Mouse (Mus musculus) CH12.LX (cell line): ENCODE measurements around the gene Pqlc2.

ENCODE experiments used
- BHLHE40 ChIP-seq: IDR thresholded peaks from 2 replicates; pipeline ENCODE4 v1.6.1; 2011; ENCODE audit warnings: mild to moderate bottlenecking, low read depth, low read length, improper control_type of control experiment
- CHD1 ChIP-seq: IDR thresholded peaks from 2 replicates; pipeline ENCODE4 v1.6.1; 2012; ENCODE audit warnings: low read depth, low read length, improper control_type of control experiment, inconsistent platforms
- CTCF ChIP-seq, 2 experiments: IDR thresholded peaks in 1 of 2; conservative IDR thresholded peaks in 1 of 2; 2 replicates each; pipeline ENCODE4 v1.5.1; 2011 to 2012; ENCODE audit warnings: low read depth in 2 of 2, low read length in 2 of 2, improper control_type of control experiment in 1 of 2, inconsistent platforms in 1 of 2, mild to moderate bottlenecking in 1 of 2, moderate library complexity in 1 of 2
- GABPA ChIP-seq: IDR thresholded peaks from 2 replicates; pipeline ENCODE4 v1.6.1; 2012; ENCODE audit warnings: low read depth, low read length, improper control_type of control experiment, inconsistent platforms; ENCODE audit not compliant: insufficient replicate concordance
- NELFE ChIP-seq: IDR thresholded peaks from 2 replicates; pipeline ENCODE4 v1.6.1; 2011; ENCODE audit warnings: low read depth, low read length, improper control_type of control experiment
- POLR2A ChIP-seq: IDR thresholded peaks from 2 replicates; pipeline ENCODE4 v1.6.1; 2011; ENCODE audit warnings: low read depth, mild to moderate bottlenecking, improper control_type of control experiment, low read length
- SMC3 ChIP-seq: IDR thresholded peaks from 2 replicates; pipeline ENCODE4 v1.6.1; 2011; ENCODE audit warnings: low read depth, low read length, improper control_type of control experiment
- ZC3H11A ChIP-seq: IDR thresholded peaks from 2 replicates; pipeline ENCODE4 v1.6.1; 2012; ENCODE audit warnings: low read depth, mild to moderate bottlenecking, inconsistent platforms, low read length, improper control_type of control experiment

DNA sequence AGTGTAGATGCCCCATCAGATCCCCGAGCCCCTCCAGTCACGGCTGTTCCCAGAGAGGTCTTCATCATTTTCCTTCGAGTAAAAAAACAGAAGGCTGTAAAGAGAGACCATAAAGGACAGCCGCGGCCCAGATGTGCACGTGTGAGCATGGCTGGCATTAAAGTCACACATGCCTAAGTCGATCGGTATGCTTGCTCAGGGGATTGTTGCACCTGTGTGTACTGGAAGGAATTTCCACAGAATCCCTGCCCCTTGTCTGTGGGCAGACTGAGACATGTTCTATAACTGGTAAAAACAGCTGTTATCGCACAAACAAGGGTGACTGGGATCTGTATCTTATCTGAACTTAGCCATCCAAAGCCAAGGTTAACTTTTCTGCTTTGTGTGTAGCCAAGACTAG, 38.9 kb downstream of the Pqlc2 start:
- TF ChIP-seq GABPA (no peak), ZC3H11A (no peak), POLR2A (no peak), CTCF (conservative IDR thresholded peaks at IDR 0.05 in 1 of 2, IDR thresholded peaks at IDR 0.05 in 1 of 2; ENCODE audit: low read depth in 2 of 2, low read length in 2 of 2) (no peak), SMC3 (no peak), BHLHE40 (no peak), NELFE (no peak), CHD1 (no peak)
